Mouse (Mus musculus) liver, embryonic 14.5 days (tissue): Measurements from ENCODE around the gene Erg.

ENCODE experiments used
- CTCF ChIP-seq: IDR thresholded peaks from 2 replicates; pipeline ENCODE4 v1.5.1; 2016; ENCODE audit warnings: antibody characterized with exemption, low read depth, control low read depth
- EP300 ChIP-seq: IDR thresholded peaks from 2 replicates; pipeline ENCODE4 v1.6.1; 2016; ENCODE audit warnings: antibody characterized with exemption, low read depth

GRCm38 (mm10) chr16:95601219-95601580 lies 14.8 kb upstream of the Erg start:
- TF ChIP-seq CTCF (no peak), EP300 (no peak)
